Mouse (Mus musculus): ENCODE measurements around the gene Tmem108. TPM values are rescaled to one million over a fixed set of nuclear protein-coding genes. Genes with fewer than 3 reads are reported as not detected.

Gene Tmem108
- total RNA-seq, 2 experiments from 2014 or later: not detected

DNA sequence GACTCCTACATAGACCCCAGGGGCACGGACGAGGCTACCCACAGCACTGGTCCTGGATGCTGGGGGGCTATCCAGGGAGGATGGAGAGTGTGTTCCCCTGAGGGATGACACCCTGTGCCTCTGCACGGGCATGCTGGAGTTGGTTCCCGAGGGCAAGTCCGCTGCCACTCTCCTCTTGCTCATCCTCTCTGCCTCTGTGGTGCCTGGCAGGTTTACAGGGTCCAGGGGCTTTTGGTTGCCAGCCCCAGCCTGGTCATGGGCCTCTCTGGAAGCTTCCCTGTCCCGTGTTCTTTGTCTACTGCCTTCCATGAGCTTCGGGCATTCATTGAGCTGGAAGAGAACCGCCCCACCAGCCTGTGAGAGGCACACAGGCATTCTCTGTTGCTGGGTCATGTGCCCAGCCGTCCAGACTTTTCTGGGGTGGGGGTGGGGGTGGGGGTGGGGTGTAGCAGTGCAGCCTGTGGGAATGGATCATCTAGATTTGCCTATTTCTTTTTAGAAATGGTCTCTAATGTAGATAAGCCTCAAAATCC is 281.5 kb downstream of the Tmem108 start, which contains the start of gene Bfsp2:
Gene Bfsp2, minus strand, starts transcription at position 377 of the 533 bp plus-strand sequence.
- no peak for ATAC-seq (replicated peaks; ENCODE audit: low FRiP score, poor library complexity, severe bottlenecking)

DNA sequence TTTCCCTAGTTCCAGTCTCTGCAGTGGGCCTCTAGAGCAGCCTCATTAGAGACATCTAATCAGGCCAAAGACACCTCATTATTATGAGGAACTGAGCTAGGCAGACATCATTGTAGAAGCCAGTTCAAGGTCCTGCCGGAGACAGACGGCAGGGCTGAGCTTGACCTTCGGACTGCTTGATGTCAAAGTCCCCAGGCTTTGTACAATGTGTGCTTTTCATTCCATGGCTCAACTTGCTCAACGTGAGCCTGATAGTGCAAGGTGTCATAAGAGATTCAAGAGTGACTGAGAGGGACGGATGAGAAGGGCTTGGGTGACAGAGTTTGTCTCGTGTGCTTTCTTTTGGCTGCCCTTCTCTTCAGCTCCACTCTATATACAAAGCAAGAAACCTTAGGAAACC is 286.2 kb downstream of the Tmem108 start:
- no peak for ATAC-seq (replicated peaks; ENCODE audit: low FRiP score, poor library complexity, severe bottlenecking)

GRCm38 (mm10) chr9:103473915-103474688 is 287.5 kb downstream of the Tmem108 start:
- ATAC-seq (replicated peaks; ENCODE audit: low FRiP score, poor library complexity, severe bottlenecking): no peak

DNA sequence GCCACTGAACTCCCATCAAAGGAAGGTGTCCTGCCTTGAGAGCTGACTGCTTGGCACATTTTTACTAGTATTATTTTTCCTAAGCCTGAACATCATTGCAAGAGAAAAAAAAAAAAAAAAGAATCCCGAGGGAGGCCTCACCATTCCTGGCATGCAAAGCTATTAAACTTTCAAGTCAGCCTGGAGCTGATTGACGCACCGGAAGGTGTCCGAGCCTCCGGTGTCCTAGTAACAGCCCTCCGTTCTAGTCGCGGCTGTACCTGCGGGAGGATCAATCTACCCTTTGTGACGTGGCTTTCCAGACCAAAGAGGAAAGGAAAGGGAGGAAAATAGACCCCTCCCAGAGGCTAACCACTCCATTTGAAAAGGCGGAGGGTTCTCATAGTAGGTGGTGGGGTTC is 289.9 kb downstream of the Tmem108 start:
- ATAC-seq (replicated peaks; ENCODE audit: low FRiP score, poor library complexity, severe bottlenecking): no peak

DNA sequence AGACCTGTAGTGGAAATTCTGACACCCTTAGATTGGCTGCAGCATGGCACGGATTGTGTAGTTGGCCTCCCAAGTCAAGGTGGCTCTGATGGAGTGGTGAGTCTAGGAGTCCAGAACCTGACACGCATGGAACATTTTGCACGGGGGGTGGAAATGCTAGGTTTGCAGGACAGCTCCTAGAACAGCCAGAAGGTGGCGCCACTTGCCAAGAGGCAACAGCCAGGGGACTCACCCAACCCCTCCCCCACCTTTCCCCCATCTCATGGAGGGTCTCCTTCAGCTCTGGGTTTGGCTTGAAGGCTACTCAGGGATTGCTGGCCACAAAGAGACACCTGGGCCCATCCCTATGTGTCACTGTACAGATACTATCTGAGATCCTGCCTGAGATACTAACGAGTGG is 292.1 kb downstream of the Tmem108 start:
- ATAC-seq (replicated peaks; ENCODE audit: low FRiP score, poor library complexity, severe bottlenecking): no peak

DNA sequence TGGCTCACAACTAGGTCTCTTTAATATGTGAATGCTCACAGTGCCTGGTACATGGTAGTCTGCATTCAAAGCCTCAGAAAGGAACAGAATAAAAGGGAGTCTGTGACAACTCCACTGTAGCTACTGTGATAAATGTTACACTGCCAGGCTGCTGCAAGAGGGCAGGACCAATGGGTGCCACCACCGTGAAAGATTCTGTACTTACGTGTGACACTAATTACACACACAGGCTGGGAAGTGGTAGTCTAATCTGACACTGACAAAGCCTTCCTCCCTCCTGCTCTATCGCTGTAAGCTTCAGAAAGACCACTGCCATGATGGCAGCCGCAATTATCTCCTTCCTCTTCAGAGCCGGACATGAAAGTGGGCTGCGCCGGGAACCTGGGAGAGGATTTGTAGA is 292.7 kb downstream of the Tmem108 start:
- no peak for ATAC-seq (replicated peaks; ENCODE audit: low FRiP score, poor library complexity, severe bottlenecking)

DNA sequence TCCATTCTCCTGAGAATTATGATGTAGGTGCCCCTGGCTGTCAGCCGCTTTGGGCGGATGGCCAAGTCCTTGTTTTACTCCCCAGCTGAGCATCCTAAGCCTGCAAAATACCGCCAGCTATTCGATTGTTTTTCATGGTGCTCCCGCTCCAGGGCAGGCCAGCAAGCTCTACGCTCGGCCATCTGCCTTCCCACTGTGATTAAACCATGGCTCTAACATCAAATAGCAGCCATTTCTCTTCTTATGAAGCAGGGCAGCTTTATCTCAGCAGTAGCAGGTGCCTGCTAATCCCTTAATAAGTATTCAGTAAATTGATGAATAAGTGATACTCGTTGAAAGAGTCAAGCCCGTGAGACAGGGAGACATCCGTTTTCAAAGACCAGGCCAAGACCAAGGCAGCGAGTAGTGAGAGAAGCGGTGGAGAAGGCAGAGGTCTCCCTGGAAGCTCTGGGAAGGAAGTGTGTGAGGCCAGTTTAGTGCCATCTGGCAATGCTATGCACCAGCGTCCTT is 295.9 kb downstream of the Tmem108 start:
- no peak for ATAC-seq (replicated peaks; ENCODE audit: low FRiP score, poor library complexity, severe bottlenecking)

- ATAC-seq (replicated peaks; ENCODE audit: low FRiP score, poor library complexity, severe bottlenecking): no peak
Observed at GRCm38 (mm10) chr9:103465293-103465692, 296.3 kb downstream of the Tmem108 start.

GRCm38 (mm10) chr9:103463833-103464232 is 297.8 kb downstream of the Tmem108 start:
- no peak for ATAC-seq (replicated peaks; ENCODE audit: low FRiP score, poor library complexity, severe bottlenecking)

GRCm38 (mm10) chr9:103459839-103460238 is 301.8 kb downstream of the Tmem108 start:
- ATAC-seq (replicated peaks; ENCODE audit: low FRiP score, poor library complexity, severe bottlenecking): no peak

DNA sequence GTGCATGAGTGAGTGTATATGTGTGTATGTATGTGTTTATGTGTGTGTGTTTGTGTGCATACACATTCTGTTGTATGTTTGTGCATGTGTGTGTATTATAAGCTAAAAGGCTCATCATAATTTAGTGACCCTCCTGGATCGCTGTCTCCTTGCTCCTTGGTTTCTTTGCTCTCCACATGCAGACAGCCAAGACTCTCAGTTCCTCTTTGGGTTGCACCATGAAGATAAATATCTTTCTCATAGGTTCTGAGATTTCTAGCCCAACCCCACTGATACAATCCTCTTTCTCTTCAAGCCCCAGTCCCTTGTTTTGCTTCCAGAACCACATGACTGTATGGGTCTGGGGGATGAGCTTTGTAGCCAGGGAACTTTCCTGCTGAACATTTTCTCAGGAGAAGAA is 302.3 kb downstream of the Tmem108 start:
- no peak for ATAC-seq (replicated peaks; ENCODE audit: low FRiP score, poor library complexity, severe bottlenecking)

DNA sequence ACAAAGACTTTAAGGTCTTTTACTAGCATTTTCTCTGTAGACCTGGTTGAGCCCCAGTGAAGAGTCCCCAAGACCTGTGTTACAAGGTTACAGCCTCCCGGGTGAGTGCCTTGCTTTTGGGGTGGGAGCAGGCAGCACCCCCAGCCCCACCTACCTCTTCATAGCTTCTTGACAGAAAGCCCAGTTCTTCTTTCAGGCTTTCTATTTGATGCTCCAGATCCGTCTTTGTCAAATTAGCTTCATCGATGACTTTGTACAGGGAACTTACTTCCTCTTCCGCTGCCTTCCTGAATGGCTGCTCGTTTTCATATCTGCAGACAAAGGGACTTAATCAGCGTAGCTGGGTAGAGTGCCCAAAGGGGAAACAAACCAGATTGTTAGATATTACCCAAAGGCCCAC is 312.0 kb downstream of the Tmem108 start:
- ATAC-seq (replicated peaks; ENCODE audit: low FRiP score, poor library complexity, severe bottlenecking): no peak

DNA sequence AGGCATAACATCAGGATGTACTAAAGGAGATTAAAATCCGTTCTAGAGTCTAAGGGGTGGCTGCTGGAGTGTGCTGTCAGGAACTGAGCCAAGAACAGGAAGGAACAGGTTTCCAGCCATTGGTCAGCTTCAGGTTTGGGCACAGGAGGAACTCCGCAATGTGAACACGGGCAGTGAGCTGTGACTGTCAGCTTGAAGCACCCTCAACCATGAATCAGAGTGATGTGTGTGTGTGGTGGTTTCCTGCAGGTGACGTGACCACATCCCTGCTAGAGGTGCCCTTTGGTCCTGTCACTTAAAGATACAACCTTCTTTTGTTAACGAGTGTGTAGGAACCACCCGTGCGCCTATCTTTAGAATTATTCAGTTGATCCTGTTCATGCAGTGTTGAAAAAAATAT is 312.5 kb downstream of the Tmem108 start:
- no peak for ATAC-seq (replicated peaks; ENCODE audit: low FRiP score, poor library complexity, severe bottlenecking)

GRCm38 (mm10) chr9:103444656-103445055 is 317.0 kb downstream of the Tmem108 start:
- ATAC-seq (replicated peaks; ENCODE audit: low FRiP score, poor library complexity, severe bottlenecking): no peak

DNA sequence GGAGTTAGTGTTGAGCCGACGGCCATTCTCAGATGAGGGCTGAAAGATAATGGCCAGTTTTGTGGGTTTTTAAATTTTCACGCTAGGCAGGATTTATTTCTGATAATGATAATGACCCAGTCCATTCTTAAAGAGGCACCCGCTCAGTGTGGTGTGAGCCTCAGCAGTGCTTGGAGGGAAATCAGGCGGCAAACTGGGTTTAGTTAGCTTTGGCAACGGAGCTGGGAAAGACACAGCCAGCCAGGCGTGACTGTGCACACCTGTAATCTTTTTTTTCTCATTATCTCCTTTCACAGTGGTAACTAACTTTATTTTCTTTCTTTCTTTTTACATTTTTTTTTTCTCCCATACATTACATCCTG is 317.8 kb downstream of the Tmem108 start:
- no peak for ATAC-seq (replicated peaks; ENCODE audit: low FRiP score, poor library complexity, severe bottlenecking)

- ATAC-seq (replicated peaks; ENCODE audit: low FRiP score, poor library complexity, severe bottlenecking): no peak
Observed at GRCm38 (mm10) chr9:103443121-103443823, 318.4 kb downstream of the Tmem108 start.

DNA sequence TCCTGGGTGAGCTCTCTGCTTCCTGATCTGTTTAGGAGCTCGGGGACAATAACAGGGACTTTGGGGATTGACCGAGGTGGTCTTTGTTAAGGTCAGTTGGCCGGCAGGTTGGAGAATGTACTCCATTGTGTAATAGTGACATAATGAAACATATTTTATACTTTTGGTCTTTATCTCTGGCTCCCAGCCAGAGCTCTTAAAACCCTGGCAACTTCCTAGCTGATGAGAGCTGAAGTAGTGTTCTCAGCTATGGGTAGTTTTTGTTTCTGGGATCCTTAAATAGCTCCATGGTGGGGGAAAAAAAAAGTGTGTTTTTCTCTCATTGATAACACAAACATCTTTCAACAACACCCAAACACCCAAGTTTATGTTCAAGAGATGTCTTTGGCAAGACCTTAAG is 321.0 kb downstream of the Tmem108 start:
- ATAC-seq (replicated peaks; ENCODE audit: low FRiP score, poor library complexity, severe bottlenecking): no peak

- no peak for ATAC-seq (replicated peaks; ENCODE audit: low FRiP score, poor library complexity, severe bottlenecking)
Observed at GRCm38 (mm10) chr9:103437104-103437503, 324.5 kb downstream of the Tmem108 start.

DNA sequence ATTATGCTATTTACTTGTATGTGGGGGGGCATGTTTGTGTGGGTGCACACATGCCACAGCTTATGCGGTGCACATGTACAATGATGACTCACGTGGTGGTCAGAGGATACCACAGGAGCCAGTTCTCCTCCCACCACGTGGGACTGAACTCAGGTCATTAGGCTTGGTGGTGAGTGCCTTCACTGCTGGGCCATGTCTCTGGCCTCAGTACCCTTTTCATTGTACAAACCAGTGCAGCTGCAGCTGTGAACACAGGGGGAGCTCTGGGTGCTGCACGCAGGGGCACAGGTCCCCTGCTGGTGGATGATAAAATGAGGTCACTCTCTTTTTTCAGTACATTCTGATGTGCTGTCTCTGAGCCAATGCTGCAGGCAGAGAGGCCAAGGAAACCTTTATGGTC is 327.5 kb downstream of the Tmem108 start:
- ATAC-seq (replicated peaks; ENCODE audit: low FRiP score, poor library complexity, severe bottlenecking): no peak
